Mouse (Mus musculus): Measurements from ENCODE around the gene Dysf. TPM values are rescaled to one million over a fixed set of nuclear protein-coding genes. Genes with fewer than 3 reads are reported as not detected.
A peak's percentile ranks its signal among the peaks of the same experiment; 100 is the strongest.

The Dysf gene
- polyA plus RNA-seq, 1 experiment from 2014 or later, result 9.6 TPM

GRCm38 (mm10) chr6:84136345-84136744 is 128.0 kb downstream of the Dysf start:
- peaks cover 32% of the 10 kb centered on the region for H3K4me1 ChIP-seq
- no peak overlapping the region for H3K4me2 ChIP-seq (replicated peaks)

DNA sequence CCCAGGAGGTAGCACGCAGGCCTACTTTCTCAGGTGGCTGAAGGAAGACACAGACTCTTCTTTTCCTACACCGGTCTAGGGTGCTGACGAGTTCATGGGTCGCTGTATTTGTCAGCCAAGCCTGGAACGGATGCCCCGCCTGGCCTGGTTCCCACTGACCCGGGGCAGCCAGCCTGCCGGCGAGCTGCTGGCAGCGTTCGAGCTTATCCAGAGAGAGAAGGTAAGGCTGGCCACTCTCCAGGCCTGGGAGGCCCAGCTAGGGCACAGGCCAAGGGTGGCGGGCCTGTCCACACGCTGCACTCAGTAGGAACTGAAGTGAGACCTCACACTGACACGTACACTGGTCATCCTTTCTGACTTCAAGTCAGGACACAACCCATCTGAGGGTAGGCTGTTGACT is 131.5 kb downstream of the Dysf start:
- no peak overlapping the region for H3K27ac ChIP-seq (replicated peaks)
- no peak for ATAC-seq (ENCODE audit: insufficient number of reproducible peaks, low FRiP score, low TSS enrichment, low read depth)
- WGBS, result 81% methylated on average over 14 of the region's 14 CpGs
- H3K4me3 ChIP-seq (replicated peaks), result no peak overlapping the region
- H3K4me1 ChIP-seq, result peaks cover 43% of the 10 kb centered on the region
- no peaks in the 10 kb centered on the region for H3K36me3 ChIP-seq
- no peaks in the 10 kb centered on the region for H3K9me3 ChIP-seq (replicated peaks)
- no peak overlapping the region for H3K9ac ChIP-seq
- no peaks in the 10 kb centered on the region for H3K27me3 ChIP-seq
- no peak overlapping the region for H3K4me2 ChIP-seq (replicated peaks)

More at GRCm38 (mm10) chr6:84136345-84136744, 128.0 kb downstream of the Dysf start:
- H3K9me3 ChIP-seq (replicated peaks), result no peaks in the 10 kb centered on the region
- no peaks in the 10 kb centered on the region for H3K36me3 ChIP-seq
- no peak for ATAC-seq (ENCODE audit: insufficient number of reproducible peaks, low FRiP score, low TSS enrichment, low read depth)
- WGBS, result 86% methylated on average over 11 of the region's 11 CpGs
- H3K27me3 ChIP-seq, result no peaks in the 10 kb centered on the region
- H3K9ac ChIP-seq, result no peak overlapping the region
- H3K4me3 ChIP-seq (replicated peaks), result no peak overlapping the region
- H3K27ac ChIP-seq (replicated peaks), result no peak overlapping the region

DNA sequence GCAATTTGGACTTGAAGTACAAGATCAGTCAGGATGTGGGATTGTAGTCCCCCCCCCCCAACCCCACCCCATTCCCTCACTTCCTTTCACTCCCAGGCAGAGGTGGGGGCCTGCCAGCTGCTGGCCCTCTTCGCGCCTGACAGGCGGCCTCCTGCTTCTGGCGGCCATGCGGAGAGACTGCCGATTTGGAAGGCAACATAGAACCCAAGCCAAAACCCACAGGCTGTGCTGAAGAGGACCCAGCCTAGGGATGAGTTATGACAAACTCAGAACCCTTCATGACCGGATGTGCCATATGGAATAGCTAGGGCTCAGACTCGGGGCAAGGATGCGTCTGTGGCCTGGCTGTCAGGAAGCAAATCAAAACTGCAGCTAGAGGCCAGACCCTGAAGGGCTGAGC is 134.1 kb downstream of the Dysf start:
- WGBS, result 37% methylated on average over 9 of the region's 9 CpGs
- no peak overlapping the region for H3K4me3 ChIP-seq (replicated peaks)
- H3K27me3 ChIP-seq, result no peaks in the 10 kb centered on the region; the same call in 1 of the 2 replicates
- no peak overlapping the region for H3K9ac ChIP-seq
- peaks cover 38% of the 10 kb centered on the region for H3K4me1 ChIP-seq
- peak overlapping the region; percentile 75; the same call in 1 of the 2 replicates for H3K27ac ChIP-seq (replicated peaks)
- no peaks in the 10 kb centered on the region for H3K9me3 ChIP-seq (replicated peaks)
- H3K36me3 ChIP-seq, result no peaks in the 10 kb centered on the region
- no peak overlapping the region for H3K4me2 ChIP-seq (replicated peaks)
- ATAC-seq (ENCODE audit: insufficient number of reproducible peaks, low FRiP score, low TSS enrichment, low read depth), result no peak

DNA sequence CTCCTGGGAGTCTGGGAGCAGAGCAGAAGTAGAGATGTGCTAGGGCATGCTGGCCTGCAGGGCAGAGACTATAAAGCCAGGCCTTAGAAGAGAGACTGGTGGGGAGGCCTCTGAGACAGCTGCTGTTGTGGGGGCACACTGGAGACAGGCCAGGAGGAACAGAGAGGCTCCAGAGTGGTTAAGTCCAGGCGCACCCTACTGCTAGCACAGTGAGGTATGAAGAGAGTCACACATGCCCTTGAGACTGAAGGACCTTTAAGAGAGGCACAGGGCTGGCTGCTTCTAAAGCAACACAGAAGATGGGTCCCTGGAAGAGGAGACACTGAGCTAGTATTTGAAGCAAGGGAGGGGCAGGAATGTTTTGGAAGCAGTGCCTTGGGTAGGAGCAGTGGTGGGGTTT is 134.9 kb downstream of the Dysf start:
- Histone ChIP-seq H3K27ac (replicated peaks) (peak overlapping the region; percentile 75), H3K4me3 (replicated peaks) (no peak overlapping the region), H3K9me3 (replicated peaks) (no peaks in the 10 kb centered on the region), H3K36me3 (no peaks in the 10 kb centered on the region), H3K27me3 (no peaks in the 10 kb centered on the region; the same call in 1 of the 2 replicates), H3K9ac (no peak overlapping the region), H3K4me1 (peaks cover 38% of the 10 kb centered on the region), H3K4me2 (replicated peaks) (no peak overlapping the region)
- WGBS, result 40% methylated on average over 1 of the region's 1 CpGs
- no peak for ATAC-seq (ENCODE audit: insufficient number of reproducible peaks, low FRiP score, low TSS enrichment, low read depth)

- Histone ChIP-seq H3K27me3 (no peaks in the 10 kb centered on the region; the same call in 1 of the 2 replicates), H3K4me2 (replicated peaks) (no peak overlapping the region), H3K9me3 (replicated peaks) (no peaks in the 10 kb centered on the region), H3K4me1 (peaks cover 45% of the 10 kb centered on the region), H3K36me3 (no peaks in the 10 kb centered on the region), H3K9ac (no peak overlapping the region), H3K4me3 (replicated peaks) (no peak overlapping the region), H3K27ac (replicated peaks) (peak overlapping the region; percentile 75; the same call in 1 of the 2 replicates)
- 33% methylated on average over 4 of the region's 4 CpGs for WGBS
- ATAC-seq (ENCODE audit: insufficient number of reproducible peaks, low FRiP score, low TSS enrichment, low read depth), result no peak
Measured at GRCm38 (mm10) chr6:84144393-84144792, 136.0 kb downstream of the Dysf start.

GRCm38 (mm10) chr6:84147206-84148004 is 139.0 kb downstream of the Dysf start:
- no peak for ATAC-seq (ENCODE audit: insufficient number of reproducible peaks, low FRiP score, low TSS enrichment, low read depth)
- no peaks in the 10 kb centered on the region for H3K36me3 ChIP-seq
- peaks cover 37% of the 10 kb centered on the region for H3K4me1 ChIP-seq
- WGBS, result 83% methylated on average over 13 of the region's 13 CpGs
- H3K9me3 ChIP-seq (replicated peaks), result no peaks in the 10 kb centered on the region
- H3K27me3 ChIP-seq, result no peaks in the 10 kb centered on the region; the same call in 1 of the 2 replicates
- no peak overlapping the region for H3K27ac ChIP-seq (replicated peaks)
- H3K4me3 ChIP-seq (replicated peaks), result no peak overlapping the region
- H3K9ac ChIP-seq, result no peak overlapping the region
- H3K4me2 ChIP-seq (replicated peaks), result no peak overlapping the region

DNA sequence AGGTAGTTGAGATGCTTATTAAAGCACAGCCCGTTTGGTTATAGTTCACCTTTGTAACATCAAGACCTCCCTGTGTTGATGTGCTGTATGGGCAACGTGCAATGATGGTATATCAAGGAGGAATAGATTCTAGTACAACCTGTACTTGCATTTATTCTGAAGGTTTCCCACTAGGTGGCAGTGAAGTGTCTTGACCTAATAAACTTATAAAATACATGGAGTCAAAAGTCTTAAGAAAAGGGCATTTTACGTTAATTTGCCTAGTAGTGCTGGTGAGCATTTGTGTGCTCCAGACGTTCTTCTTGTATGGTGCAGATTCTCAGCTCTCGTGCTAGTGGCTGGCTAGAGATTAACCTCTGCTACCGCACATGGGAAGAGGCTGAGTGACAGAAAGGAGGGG is 140.1 kb downstream of the Dysf start:
- ATAC-seq (ENCODE audit: insufficient number of reproducible peaks, low FRiP score, low TSS enrichment, low read depth), result no peak
- no peak overlapping the region for H3K27ac ChIP-seq (replicated peaks)
- no peaks in the 10 kb centered on the region; the same call in 1 of the 2 replicates for H3K27me3 ChIP-seq
- no peak overlapping the region for H3K4me3 ChIP-seq (replicated peaks)
- no peak overlapping the region for H3K9ac ChIP-seq
- H3K4me1 ChIP-seq, result peaks cover 26% of the 10 kb centered on the region
- no peaks in the 10 kb centered on the region for H3K36me3 ChIP-seq
- H3K9me3 ChIP-seq (replicated peaks), result no peaks in the 10 kb centered on the region
- no peak overlapping the region for H3K4me2 ChIP-seq (replicated peaks)
- 49% methylated on average over 6 of the region's 6 CpGs for WGBS

- Histone ChIP-seq H3K4me1 (peaks cover 12% of the 10 kb centered on the region; the same call in 1 of the 2 replicates), H3K4me2 (replicated peaks) (no peak overlapping the region), H3K27ac (replicated peaks) (no peak overlapping the region), H3K9me3 (replicated peaks) (no peaks in the 10 kb centered on the region), H3K9ac (no peak overlapping the region), H3K27me3 (no peaks in the 10 kb centered on the region), H3K4me3 (replicated peaks) (no peak overlapping the region), H3K36me3 (no peaks in the 10 kb centered on the region)
- WGBS, result 93% methylated on average over 2 of the region's 2 CpGs
- no peak for ATAC-seq (ENCODE audit: insufficient number of reproducible peaks, low FRiP score, low TSS enrichment, low read depth)
Measured at GRCm38 (mm10) chr6:84154508-84154907, 146.1 kb downstream of the Dysf start.

DNA sequence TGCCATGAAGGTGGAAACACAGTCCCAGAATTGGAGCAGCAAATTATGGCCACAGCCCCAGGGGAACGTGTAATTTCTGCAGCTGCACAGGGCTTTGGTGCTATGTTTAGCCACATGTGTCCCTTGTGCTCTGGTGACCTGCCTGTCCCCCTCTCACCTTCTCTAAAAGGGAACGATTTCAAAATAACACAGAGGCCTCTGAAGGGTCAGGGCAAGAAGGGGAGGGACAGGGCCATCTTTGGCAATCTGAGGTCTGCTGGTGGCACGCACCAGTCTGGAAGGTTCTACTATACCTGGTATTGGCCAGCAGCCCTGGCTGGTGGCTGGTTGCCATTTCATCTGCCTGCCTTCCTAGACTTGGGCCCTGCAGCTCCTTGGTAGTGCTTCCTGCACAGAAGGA is 147.4 kb downstream of the Dysf start:
- no peak for ATAC-seq (ENCODE audit: insufficient number of reproducible peaks, low FRiP score, low TSS enrichment, low read depth)
- 55% methylated on average over 3 of the region's 3 CpGs for WGBS
- Histone ChIP-seq H3K9me3 (replicated peaks) (no peaks in the 10 kb centered on the region), H3K27me3 (no peaks in the 10 kb centered on the region), H3K4me1 (peaks cover 12% of the 10 kb centered on the region; the same call in 1 of the 2 replicates), H3K4me3 (replicated peaks) (no peak overlapping the region), H3K9ac (no peak overlapping the region), H3K27ac (replicated peaks) (no peak overlapping the region), H3K4me2 (replicated peaks) (no peak overlapping the region), H3K36me3 (no peaks in the 10 kb centered on the region)

- H3K4me2 ChIP-seq (replicated peaks), result no peak overlapping the region
- H3K9ac ChIP-seq, result no peak overlapping the region
- no peaks in the 10 kb centered on the region for H3K27me3 ChIP-seq
- peaks cover 11% of the 10 kb centered on the region; the same call in 1 of the 2 replicates for H3K4me1 ChIP-seq
- ATAC-seq (ENCODE audit: insufficient number of reproducible peaks, low FRiP score, low TSS enrichment, low read depth), result no peak
- no peaks in the 10 kb centered on the region for H3K36me3 ChIP-seq
- H3K9me3 ChIP-seq (replicated peaks), result no peaks in the 10 kb centered on the region
- no peak overlapping the region for H3K27ac ChIP-seq (replicated peaks)
- 70% methylated on average over 4 of the region's 4 CpGs for WGBS
- no peak overlapping the region for H3K4me3 ChIP-seq (replicated peaks)
Measured at GRCm38 (mm10) chr6:84156481-84157025, 148.2 kb downstream of the Dysf start.

GRCm38 (mm10) chr6:84159046-84159445 is 150.7 kb downstream of the Dysf start:
- Histone ChIP-seq H3K4me3 (replicated peaks) (no peak overlapping the region), H3K36me3 (no peaks in the 10 kb centered on the region), H3K9ac (no peak overlapping the region), H3K4me2 (replicated peaks) (no peak overlapping the region), H3K27me3 (no peaks in the 10 kb centered on the region), H3K27ac (replicated peaks) (no peak overlapping the region), H3K9me3 (replicated peaks) (no peaks in the 10 kb centered on the region), H3K4me1 (peaks cover 7% of the 10 kb centered on the region; the same call in 1 of the 2 replicates)
- no peak for ATAC-seq (ENCODE audit: insufficient number of reproducible peaks, low FRiP score, low TSS enrichment, low read depth)
- WGBS, result 91% methylated on average over 4 of the region's 4 CpGs

All from embryonic facial prominence, embryonic 15.5 days (tissue).